Mouse (Mus musculus): Measurements from ENCODE around the gene Shc1. TPM values are rescaled to one million over a fixed set of nuclear protein-coding genes. Genes with fewer than 3 reads are reported as not detected.

Gene Shc1
- polyA plus RNA-seq, 1 experiment, result 63.5 TPM

DNA sequence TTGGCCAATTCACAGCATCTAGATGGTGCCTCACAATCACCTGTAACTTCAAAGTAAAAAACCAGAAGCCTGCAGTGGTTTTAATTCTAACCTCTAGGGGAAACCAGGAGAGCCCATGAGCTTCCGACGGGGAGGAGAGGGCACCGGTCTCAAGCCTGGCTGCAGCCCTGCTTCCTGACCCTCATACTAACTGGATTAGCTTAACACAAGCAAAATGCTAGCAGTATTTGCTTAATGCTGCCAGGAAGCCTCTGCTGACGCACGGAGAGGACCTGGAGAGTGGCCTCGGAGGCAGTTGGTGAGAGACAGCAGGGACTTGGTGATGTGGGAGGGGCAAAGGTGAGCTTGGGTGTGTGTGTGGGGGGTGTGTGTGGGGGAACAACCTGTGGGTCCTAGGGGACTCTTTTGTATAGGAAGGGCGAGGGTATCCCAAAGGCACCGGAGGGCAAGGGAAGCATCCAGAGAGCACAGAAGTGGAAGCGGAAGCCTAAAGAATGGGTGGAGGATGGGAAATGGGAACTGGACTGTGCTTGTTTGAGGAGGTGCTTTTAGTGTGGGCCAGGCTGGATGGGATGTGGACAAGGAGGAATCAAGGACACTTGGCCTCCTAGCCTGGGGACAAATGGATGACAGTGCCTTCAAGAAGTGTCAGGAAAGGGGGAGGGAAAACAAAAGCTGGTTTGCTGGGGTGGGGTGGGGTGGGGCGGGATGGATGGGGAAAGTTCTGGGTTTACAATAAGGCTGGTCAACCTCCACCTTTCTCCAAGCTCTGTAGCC lies 36.3 kb downstream of the Shc1 start, which contains the start of gene Pmvk:
Gene Pmvk (plus strand): TSS at position 141 of the 777 bp plus-strand sequence.
- no peaks in the 10 kb centered on the region; the same call in 1 of the 2 replicates for H3K4me1 ChIP-seq (ENCODE audit: control insufficient read depth, insufficient read depth, insufficient read length, low read length)
- H3K36me3 ChIP-seq (ENCODE audit: control insufficient read depth, insufficient read depth, low read length), result no peaks in the 10 kb centered on the region
- no peak for TF ChIP-seq POLR2A (IDR thresholded peaks at IDR 0.05; ENCODE audit: low read depth, low read length)
- no peak for TF ChIP-seq CTCF (IDR thresholded peaks at IDR 0.05; ENCODE audit: extremely low read depth, insufficient read length, insufficient replicate concordance, low read depth, low read length)
- no peaks in the 10 kb centered on the region for H3K27me3 ChIP-seq (ENCODE audit: control insufficient read depth, insufficient read depth, low read length)
- 72% methylated on average over 10 of the region's 10 CpGs for WGBS
- no peak within 1 kb of the TSS for H3K4me3 ChIP-seq (ENCODE audit: low read depth, low read length)
- no peak within 1 kb of the TSS for H3K27ac ChIP-seq (ENCODE audit: insufficient read depth, low read depth, low read length)

DNA sequence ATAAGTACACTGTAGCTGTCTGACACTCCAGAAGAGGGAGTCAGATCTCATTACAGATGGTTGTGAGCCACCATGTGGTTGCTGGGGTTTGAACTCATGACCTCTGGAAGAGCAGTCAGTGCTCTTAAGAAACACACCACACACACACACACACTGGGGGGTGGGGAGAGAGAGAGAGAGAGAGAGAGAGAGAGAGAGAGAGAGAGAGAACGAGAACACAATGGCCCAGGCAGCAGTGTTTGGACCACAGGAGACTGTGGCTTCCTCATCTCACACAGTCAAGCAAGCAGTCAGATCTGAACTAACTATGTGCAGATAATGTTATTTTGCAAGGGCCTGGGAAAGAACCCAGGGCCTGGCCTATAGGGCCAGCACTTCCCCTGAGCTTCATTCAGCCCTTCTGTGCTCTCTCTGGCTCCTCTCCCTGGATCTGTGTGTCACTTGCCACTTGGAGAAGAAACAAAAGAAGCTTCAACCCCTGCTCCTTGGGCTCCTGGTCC lies 37.6 kb downstream of the Shc1 start:
- H3K4me3 ChIP-seq (ENCODE audit: low read depth, low read length), result no peak overlapping the region
- WGBS, result 83% methylated on average over 1 of the region's 1 CpGs
- H3K27ac ChIP-seq (ENCODE audit: insufficient read depth, low read depth, low read length), result no peak overlapping the region
- no peak for TF ChIP-seq POLR2A (IDR thresholded peaks at IDR 0.05; ENCODE audit: low read depth, low read length)
- TF ChIP-seq CTCF (IDR thresholded peaks at IDR 0.05; ENCODE audit: extremely low read depth, insufficient read length, insufficient replicate concordance, low read depth, low read length), result no peak
- H3K4me1 ChIP-seq (ENCODE audit: control insufficient read depth, insufficient read depth, insufficient read length, low read length), result peaks cover 2% of the 10 kb centered on the region; the same call in 1 of the 2 replicates
- no peaks in the 10 kb centered on the region for H3K36me3 ChIP-seq (ENCODE audit: control insufficient read depth, insufficient read depth, low read length)
- no peaks in the 10 kb centered on the region for H3K27me3 ChIP-seq (ENCODE audit: control insufficient read depth, insufficient read depth, low read length)

DNA sequence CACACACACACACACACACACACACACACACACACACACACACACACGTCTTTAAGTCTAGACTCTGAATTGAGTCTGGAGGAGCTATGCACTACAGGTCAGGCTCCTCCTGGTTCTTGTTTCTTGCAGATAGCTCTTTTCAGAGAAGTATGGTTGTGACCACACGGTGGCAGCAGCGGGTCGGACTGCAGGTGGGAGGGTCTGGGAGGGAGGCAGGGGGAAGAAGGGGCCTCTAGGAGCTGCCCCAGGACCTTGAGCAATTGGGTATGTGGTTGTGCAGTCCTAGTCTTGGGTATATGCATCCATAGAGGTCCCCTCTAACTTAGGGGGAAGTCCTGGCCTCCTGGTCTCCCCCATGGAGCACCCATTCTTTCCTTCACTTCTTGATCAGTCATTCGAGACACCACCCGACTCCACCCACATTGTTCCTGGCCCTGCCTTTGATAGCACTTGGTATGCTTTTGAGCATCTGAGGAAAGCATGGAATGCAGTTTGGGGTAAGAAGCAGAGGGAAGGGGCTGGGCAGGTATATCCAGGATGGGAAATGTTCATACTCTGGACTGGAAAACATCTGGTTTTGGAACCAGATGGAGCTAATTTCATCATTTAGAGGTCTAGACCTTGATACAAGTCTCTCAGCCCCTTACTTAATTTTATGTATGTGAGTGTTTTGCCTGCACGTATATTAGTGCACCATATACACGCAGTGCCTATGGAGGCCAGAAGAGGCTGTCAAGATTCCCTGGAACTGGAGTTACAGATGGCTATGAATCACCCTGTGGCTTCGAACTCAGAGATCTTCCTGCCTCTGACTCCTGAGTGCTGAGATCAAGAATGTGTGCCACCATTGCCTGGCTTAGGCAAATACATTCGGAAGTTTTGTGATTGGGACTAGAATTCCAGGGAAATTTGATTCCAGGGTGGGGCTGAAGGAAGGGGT lies 38.8 kb downstream of the Shc1 start:
- no peak overlapping the region for H3K4me3 ChIP-seq (ENCODE audit: low read depth, low read length)
- 28% methylated on average over 10 of the region's 10 CpGs for WGBS
- H3K36me3 ChIP-seq (ENCODE audit: control insufficient read depth, insufficient read depth, low read length), result no peaks in the 10 kb centered on the region
- H3K4me1 ChIP-seq (ENCODE audit: control insufficient read depth, insufficient read depth, insufficient read length, low read length), result peaks cover 2% of the 10 kb centered on the region; the same call in 1 of the 2 replicates
- H3K27ac ChIP-seq (ENCODE audit: insufficient read depth, low read depth, low read length), result no peak overlapping the region
- no peaks in the 10 kb centered on the region for H3K27me3 ChIP-seq (ENCODE audit: control insufficient read depth, insufficient read depth, low read length)
- TF ChIP-seq POLR2A (IDR thresholded peaks at IDR 0.05; ENCODE audit: low read depth, low read length), result no peak
- TF ChIP-seq CTCF (IDR thresholded peaks at IDR 0.05; ENCODE audit: extremely low read depth, insufficient read length, insufficient replicate concordance, low read depth, low read length), result peak; percentile 77

- no peak for TF ChIP-seq POLR2A (IDR thresholded peaks at IDR 0.05; ENCODE audit: low read depth, low read length)
- no peak for TF ChIP-seq CTCF (IDR thresholded peaks at IDR 0.05; ENCODE audit: extremely low read depth, insufficient read length, insufficient replicate concordance, low read depth, low read length)
- 44% methylated on average over 13 of the region's 13 CpGs for WGBS
- Histone ChIP-seq H3K27ac (ENCODE audit: insufficient read depth, low read depth, low read length) (no peak overlapping the region), H3K4me3 (ENCODE audit: low read depth, low read length) (peak overlapping the region; percentile 98), H3K4me1 (ENCODE audit: control insufficient read depth, insufficient read depth, insufficient read length, low read length) (peaks cover 2% of the 10 kb centered on the region; the same call in 1 of the 2 replicates), H3K36me3 (ENCODE audit: control insufficient read depth, insufficient read depth, low read length) (no peaks in the 10 kb centered on the region), H3K27me3 (ENCODE audit: control insufficient read depth, insufficient read depth, low read length) (no peaks in the 10 kb centered on the region)
Observed at GRCm38 (mm10) chr3:89458372-89458964, 40.2 kb downstream of the Shc1 start.

DNA sequence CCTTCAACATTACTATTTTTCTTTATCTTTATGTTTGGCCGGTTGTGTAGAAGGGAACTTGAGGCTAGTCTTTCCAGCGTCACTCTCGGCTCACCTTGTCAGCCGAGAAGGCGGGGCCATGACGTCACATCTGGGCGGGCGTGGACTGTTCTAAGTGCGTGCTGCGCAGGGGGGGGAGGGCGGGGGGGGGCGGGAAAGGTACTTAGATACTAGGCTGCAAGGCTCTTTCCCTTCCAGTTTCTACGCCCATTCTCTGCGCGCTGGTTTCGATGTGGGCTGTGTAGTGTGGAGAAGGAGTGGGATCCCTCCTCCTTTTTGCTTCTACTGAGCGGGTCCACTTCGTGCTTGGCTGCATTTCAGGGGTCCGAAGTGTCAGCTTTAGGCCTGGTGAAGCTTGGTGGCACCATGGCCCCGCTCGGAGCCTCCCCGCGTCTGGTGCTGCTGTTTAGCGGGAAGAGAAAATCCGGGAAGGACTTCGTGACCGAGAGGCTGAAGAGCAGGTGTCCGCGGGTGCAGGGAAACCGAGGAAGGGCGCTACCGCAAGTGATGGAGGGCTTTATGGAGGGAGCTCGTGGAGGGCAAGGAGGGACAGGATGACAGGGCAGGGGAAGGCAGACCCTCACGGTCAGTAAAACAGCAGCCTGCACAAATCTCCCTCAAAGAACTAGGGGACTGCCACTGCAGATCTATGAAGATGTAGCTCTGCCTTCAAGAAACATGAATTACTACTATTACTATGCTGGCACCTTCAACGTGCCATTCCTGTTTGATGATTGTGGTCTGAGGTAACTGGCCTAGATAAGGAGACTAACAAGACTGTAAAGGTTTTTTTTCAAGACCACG lies 40.9 kb downstream of the Shc1 start:
- WGBS, result under 1% methylated on average over 36 of the region's 36 CpGs
- no peaks in the 10 kb centered on the region for H3K27me3 ChIP-seq (ENCODE audit: control insufficient read depth, insufficient read depth, low read length)
- peak; percentile 76; the same call in 1 of the 2 replicates for TF ChIP-seq POLR2A (IDR thresholded peaks at IDR 0.05; ENCODE audit: low read depth, low read length)
- no peak for TF ChIP-seq CTCF (IDR thresholded peaks at IDR 0.05; ENCODE audit: extremely low read depth, insufficient read length, insufficient replicate concordance, low read depth, low read length)
- no peaks in the 10 kb centered on the region for H3K36me3 ChIP-seq (ENCODE audit: control insufficient read depth, insufficient read depth, low read length)
- peak overlapping the region; percentile 96 for H3K27ac ChIP-seq (ENCODE audit: insufficient read depth, low read depth, low read length)
- peaks cover 2% of the 10 kb centered on the region; the same call in 1 of the 2 replicates for H3K4me1 ChIP-seq (ENCODE audit: control insufficient read depth, insufficient read depth, insufficient read length, low read length)
- peak overlapping the region; percentile 98 for H3K4me3 ChIP-seq (ENCODE audit: low read depth, low read length)

DNA sequence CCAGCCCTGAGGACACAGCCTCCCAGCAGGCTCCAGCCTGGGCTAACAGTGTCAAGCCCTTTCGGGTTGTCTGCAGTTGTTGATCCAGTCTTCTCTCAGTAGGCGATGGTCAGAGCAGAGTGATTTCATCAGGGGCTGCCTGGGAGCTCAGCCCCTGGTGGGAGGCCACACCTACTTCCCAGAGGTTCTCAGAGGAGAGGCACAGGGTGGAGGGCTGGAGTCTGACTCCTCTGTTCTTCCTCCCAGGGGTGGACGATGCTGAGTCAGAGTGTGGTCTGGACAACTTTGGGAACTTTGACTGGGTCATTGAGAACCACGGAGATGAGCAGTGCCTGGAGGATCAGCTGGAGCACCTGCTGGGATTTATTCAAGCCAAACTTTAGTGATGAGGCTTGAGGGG lies 50.0 kb downstream of the Shc1 start:
- TF ChIP-seq POLR2A (IDR thresholded peaks at IDR 0.05; ENCODE audit: low read depth, low read length) (no peak), CTCF (IDR thresholded peaks at IDR 0.05; ENCODE audit: extremely low read depth, insufficient read length, insufficient replicate concordance, low read depth, low read length) (no peak)
- H3K4me3 ChIP-seq (ENCODE audit: low read depth, low read length), result no peak overlapping the region
- no peak overlapping the region for H3K27ac ChIP-seq (ENCODE audit: insufficient read depth, low read depth, low read length)
- no peaks in the 10 kb centered on the region for H3K27me3 ChIP-seq (ENCODE audit: control insufficient read depth, insufficient read depth, low read length)
- no peaks in the 10 kb centered on the region for H3K4me1 ChIP-seq (ENCODE audit: control insufficient read depth, insufficient read depth, insufficient read length, low read length)
- 81% methylated on average over 4 of the region's 4 CpGs for WGBS
- H3K36me3 ChIP-seq (ENCODE audit: control insufficient read depth, insufficient read depth, low read length), result peaks cover 12% of the 10 kb centered on the region

Measured in small intestine, adult 2 months (tissue).